Mouse (Mus musculus) embryonic facial prominence, embryonic 12.5 days (tissue): Measurements from ENCODE around the gene Zkscan16. TPM values are rescaled to one million over a fixed set of nuclear protein-coding genes. Genes with fewer than 3 reads are reported as not detected.

Experiments used
- ATAC-seq: fragments of 200-750 bp; cut with Nextera tagmentation; 2 replicates; pipeline ENCODE4 v1.8.0; 2017; ENCODE audit not compliant: insufficient number of reproducible peaks, insufficient read depth, low FRiP score, low TSS enrichment
- H3K27ac ChIP-seq: fragments of 300-500 bp; sonication (generic); 2 replicates; pipeline ENCODE4 v1.5.1; 2016; ENCODE audit warnings: mild to moderate bottlenecking
- H3K27me3 ChIP-seq: fragments of 300-500 bp; sonication (generic); 2 replicates; pipeline ENCODE4 v1.6.1; 2016; ENCODE audit warnings: mild to moderate bottlenecking, moderate library complexity
- H3K36me3 ChIP-seq: fragments of 300-500 bp; sonication (generic); 2 replicates; pipeline ENCODE4 v1.6.1; 2016; ENCODE audit warnings: mild to moderate bottlenecking
- H3K4me1 ChIP-seq: fragments of 300-500 bp; sonication (generic); 2 replicates; pipeline ENCODE4 v1.6.1; 2016
- H3K4me2 ChIP-seq: fragments of 300-500 bp; sonication (generic); replicated peaks from 2 replicates; pipeline ENCODE4 v1.6.1; 2016; ENCODE audit warnings: mild to moderate bottlenecking, moderate library complexity
- H3K4me3 ChIP-seq: fragments of 300-500 bp; sonication (generic); 2 replicates; pipeline ENCODE4 v1.5.1; 2016; ENCODE audit warnings: mild to moderate bottlenecking
- H3K9ac ChIP-seq: fragments of 300-500 bp; sonication (generic); 2 replicates; pipeline ENCODE4 v1.6.1; 2016; ENCODE audit warnings: mild to moderate bottlenecking, moderate library complexity
- H3K9me3 ChIP-seq: fragments of 300-500 bp; sonication (generic); 2 replicates; pipeline ENCODE4 v1.6.1; 2016; ENCODE audit warnings: mild to moderate bottlenecking, moderate library complexity
- WGBS: fragments of 180-500 bp; shearing (Covaris S2); methylation state at CpG from one replicate; pipeline ENCODE4 v1.1.7; 2016; 5-methylcytosine and 5-hydroxymethylcytosine counted together
- polyA plus RNA-seq: library from polyadenylated mRNA; unstranded; fragments of >200 nt; fragmentation: Nextera tagmentation; extraction: Ambion mirVana; gene quantifications from 2 replicates; pipeline ENCODE4 v1.2.1, GENCODE M21; 2016

The Zkscan16 gene
- polyA plus RNA-seq, 1 experiment from 2014 or later: 1.5 TPM

GRCm38 (mm10) chr4:58915081-58915826 is 28.2 kb upstream of the Zkscan16 start:
- 76% methylated on average over 8 of the region's 8 CpGs for WGBS
- Histone ChIP-seq H3K4me1 (peaks cover 5% of the 10 kb centered on the region), H3K4me2 (no peak overlapping the region), H3K9me3 (no peaks in the 10 kb centered on the region), H3K4me3 (no peak overlapping the region), H3K36me3 (no peaks in the 10 kb centered on the region), H3K27ac (no peak overlapping the region), H3K27me3 (no peaks in the 10 kb centered on the region), H3K9ac (no peak overlapping the region)
- ATAC-seq: no peak

- H3K27ac ChIP-seq: no peak overlapping the region
- no peak for ATAC-seq
- no peaks in the 10 kb centered on the region for H3K4me1 ChIP-seq
- peaks cover 4% of the 10 kb centered on the region for H3K9me3 ChIP-seq
- H3K4me2 ChIP-seq: no peak overlapping the region
- no peaks in the 10 kb centered on the region for H3K27me3 ChIP-seq
- no peak overlapping the region for H3K9ac ChIP-seq
- WGBS: 77% methylated on average over 2 of the region's 2 CpGs
- no peak overlapping the region for H3K4me3 ChIP-seq
- no peaks in the 10 kb centered on the region for H3K36me3 ChIP-seq
Observed at GRCm38 (mm10) chr4:58923933-58924332, 19.5 kb upstream of the Zkscan16 start.

GRCm38 (mm10) chr4:58925664-58926063 is 17.8 kb upstream of the Zkscan16 start:
- Histone ChIP-seq H3K4me3 (no peak overlapping the region), H3K27ac (no peak overlapping the region), H3K9ac (no peak overlapping the region), H3K4me1 (no peaks in the 10 kb centered on the region), H3K27me3 (no peaks in the 10 kb centered on the region), H3K4me2 (no peak overlapping the region), H3K9me3 (peaks cover 4% of the 10 kb centered on the region), H3K36me3 (no peaks in the 10 kb centered on the region)
- 44% methylated on average over 5 of the region's 5 CpGs for WGBS
- ATAC-seq: no peak

GRCm38 (mm10) chr4:58926120-58926519 is 17.3 kb upstream of the Zkscan16 start:
- Histone ChIP-seq H3K4me2 (no peak overlapping the region), H3K9me3 (peaks cover 4% of the 10 kb centered on the region), H3K27ac (no peak overlapping the region), H3K4me3 (no peak overlapping the region), H3K9ac (no peak overlapping the region), H3K36me3 (no peaks in the 10 kb centered on the region), H3K4me1 (no peaks in the 10 kb centered on the region), H3K27me3 (no peaks in the 10 kb centered on the region)
- 36% methylated on average over 2 of the region's 2 CpGs for WGBS
- ATAC-seq: no peak

GRCm38 (mm10) chr4:58927661-58928060 is 15.8 kb upstream of the Zkscan16 start:
- no peak for ATAC-seq
- Histone ChIP-seq H3K27ac (no peak overlapping the region), H3K27me3 (no peaks in the 10 kb centered on the region), H3K4me2 (no peak overlapping the region), H3K9ac (no peak overlapping the region), H3K4me3 (no peak overlapping the region), H3K36me3 (no peaks in the 10 kb centered on the region), H3K9me3 (peaks cover 4% of the 10 kb centered on the region), H3K4me1 (no peaks in the 10 kb centered on the region)
- 69% methylated on average over 3 of the region's 3 CpGs for WGBS

- no peak overlapping the region for H3K9ac ChIP-seq
- H3K4me3 ChIP-seq: no peak overlapping the region
- no peaks in the 10 kb centered on the region for H3K36me3 ChIP-seq
- no peak overlapping the region for H3K4me2 ChIP-seq
- H3K27ac ChIP-seq: no peak overlapping the region
- 64% methylated on average over 6 of the region's 6 CpGs for WGBS
- 0 out of 2 replicates have a peak, but pooled peaks cover 4% of the 10 kb centered on the region for H3K9me3 ChIP-seq
- ATAC-seq: no peak
- H3K27me3 ChIP-seq: no peaks in the 10 kb centered on the region
- H3K4me1 ChIP-seq: peaks cover 4% of the 10 kb centered on the region; the same call in 1 of the 2 replicates
Observed at GRCm38 (mm10) chr4:58932541-58932940, 10.9 kb upstream of the Zkscan16 start.

GRCm38 (mm10) chr4:58934308-58934707 is 9.1 kb upstream of the Zkscan16 start:
- ATAC-seq: no peak
- no peak overlapping the region for H3K4me3 ChIP-seq
- H3K36me3 ChIP-seq: no peaks in the 10 kb centered on the region
- no peak overlapping the region for H3K9ac ChIP-seq
- no peaks in the 10 kb centered on the region for H3K27me3 ChIP-seq
- 0 out of 2 replicates have a peak, but pooled peaks cover 4% of the 10 kb centered on the region for H3K9me3 ChIP-seq
- WGBS: 84% methylated on average over 4 of the region's 4 CpGs
- no peak overlapping the region for H3K4me2 ChIP-seq
- no peak overlapping the region for H3K27ac ChIP-seq
- H3K4me1 ChIP-seq: peaks cover 4% of the 10 kb centered on the region; the same call in 1 of the 2 replicates

GRCm38 (mm10) chr4:58934746-58935476 is 8.5 kb upstream of the Zkscan16 start:
- no peaks in the 10 kb centered on the region for H3K36me3 ChIP-seq
- no peak for ATAC-seq
- no peaks in the 10 kb centered on the region for H3K27me3 ChIP-seq
- H3K4me1 ChIP-seq: peaks cover 4% of the 10 kb centered on the region; the same call in 1 of the 2 replicates
- H3K4me3 ChIP-seq: no peak overlapping the region
- 45% methylated on average over 15 of the region's 15 CpGs for WGBS
- no peak overlapping the region for H3K27ac ChIP-seq
- H3K4me2 ChIP-seq: no peak overlapping the region
- 0 out of 2 replicates have a peak, but pooled peaks cover 4% of the 10 kb centered on the region for H3K9me3 ChIP-seq
- no peak overlapping the region for H3K9ac ChIP-seq

GRCm38 (mm10) chr4:58935846-58936245 is 7.6 kb upstream of the Zkscan16 start:
- Histone ChIP-seq H3K27ac (no peak overlapping the region), H3K9me3 (0 out of 2 replicates have a peak, but pooled peaks cover 4% of the 10 kb centered on the region), H3K4me1 (peaks cover 4% of the 10 kb centered on the region; the same call in 1 of the 2 replicates), H3K4me3 (no peak overlapping the region), H3K36me3 (no peaks in the 10 kb centered on the region), H3K4me2 (no peak overlapping the region), H3K9ac (no peak overlapping the region), H3K27me3 (no peaks in the 10 kb centered on the region)
- no peak for ATAC-seq
- 70% methylated on average over 3 of the region's 3 CpGs for WGBS

- Histone ChIP-seq H3K27ac (no peak overlapping the region), H3K4me2 (no peak overlapping the region), H3K4me1 (peaks cover 12% of the 10 kb centered on the region; the same call in 1 of the 2 replicates), H3K4me3 (no peak overlapping the region), H3K9ac (no peak overlapping the region), H3K27me3 (no peaks in the 10 kb centered on the region), H3K9me3 (no peaks in the 10 kb centered on the region), H3K36me3 (no peaks in the 10 kb centered on the region)
- ATAC-seq: no peak
Observed at GRCm38 (mm10) chr4:58941638-58942037, 1.8 kb upstream of the Zkscan16 start.

GRCm38 (mm10) chr4:58942942-58943341 is 486 bp upstream of the Zkscan16 start:
- no peaks in the 10 kb centered on the region for H3K36me3 ChIP-seq
- H3K27ac ChIP-seq: no peak overlapping the region

GRCm38 (mm10) chr4:58944206-58944553 is 752 bp downstream of the Zkscan16 start:
- peak overlapping the region; percentile 67 for H3K4me3 ChIP-seq
- WGBS: 19% methylated on average over 6 of the region's 6 CpGs
- no peak for ATAC-seq
- H3K36me3 ChIP-seq: no peaks in the 10 kb centered on the region
- H3K27ac ChIP-seq: no peak overlapping the region
- peak overlapping the region; percentile 66 for H3K9ac ChIP-seq
- H3K9me3 ChIP-seq: no peaks in the 10 kb centered on the region
- H3K4me1 ChIP-seq: peaks cover 12% of the 10 kb centered on the region; the same call in 1 of the 2 replicates
- peak overlapping the region; percentile 79 for H3K4me2 ChIP-seq
- H3K27me3 ChIP-seq: no peaks in the 10 kb centered on the region

More at GRCm38 (mm10) chr4:58942942-58943341, 486 bp upstream of the Zkscan16 start:
- Histone ChIP-seq H3K27me3 (no peaks in the 10 kb centered on the region), H3K9ac (peak overlapping the region; percentile 66; the same call in 1 of the 2 replicates), H3K9me3 (no peaks in the 10 kb centered on the region), H3K4me2 (peak overlapping the region; percentile 79), H3K4me1 (peaks cover 12% of the 10 kb centered on the region; the same call in 1 of the 2 replicates), H3K4me3 (peak overlapping the region; percentile 67)
- WGBS: 78% methylated on average over 4 of the region's 4 CpGs
- no peak for ATAC-seq
